Mouse (Mus musculus) common myeloid progenitor, adult 5-6 weeks (primary cell): ENCODE results near the gene Nap1l1. TPM values are rescaled to one million over a fixed set of nuclear protein-coding genes. Genes with fewer than 3 reads are reported as not detected.
"Not testable (repeated sequence)": the region's sequence is repeated elsewhere in the genome, so short reads cannot be mapped to it uniquely, and the experiment has no call there.

Source experiments
- ATAC-seq: replicated peaks from 2 replicates; pipeline ENCODE4 v1.8.0; 2016; ENCODE audit warnings: low read depth, mild to moderate bottlenecking, moderate TSS enrichment, inconsistent platforms; ENCODE audit not compliant: poor library complexity, severe bottlenecking
- total RNA-seq: library from RNA; stranded (forward); fragments of 200-1000, 187-1606 nt; gene quantifications from 2 replicates; pipeline ENCODE4 v1.2.3, GENCODE M21; 2017

Gene Nap1l1
- total RNA-seq, 1 experiment from 2014 or later = 1,033 TPM

- no peak for ATAC-seq
Observed at GRCm38 (mm10) chr10:111476989-111477510, 4.0 kb downstream of the Nap1l1 start.

DNA sequence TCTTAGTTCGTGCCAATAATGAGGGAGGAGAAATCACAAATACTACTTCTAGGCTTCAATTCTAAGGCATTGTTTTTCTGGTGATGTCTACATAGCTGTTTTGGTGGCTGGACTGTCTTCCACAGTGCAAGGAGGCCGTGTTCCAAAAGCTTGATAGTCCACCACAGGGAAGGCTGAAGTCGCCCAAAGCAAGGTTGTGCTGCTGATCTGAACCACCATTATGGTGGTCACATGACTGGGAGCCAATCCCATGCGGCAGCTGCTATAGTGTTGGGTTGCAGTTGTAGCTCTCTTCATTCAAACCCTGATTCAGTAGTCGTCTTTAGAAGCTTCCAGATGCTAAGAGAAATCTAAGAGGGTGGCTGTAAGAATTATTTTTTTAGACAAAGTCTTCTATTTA is 6.6 kb downstream of the Nap1l1 start:
- no peak for ATAC-seq

DNA sequence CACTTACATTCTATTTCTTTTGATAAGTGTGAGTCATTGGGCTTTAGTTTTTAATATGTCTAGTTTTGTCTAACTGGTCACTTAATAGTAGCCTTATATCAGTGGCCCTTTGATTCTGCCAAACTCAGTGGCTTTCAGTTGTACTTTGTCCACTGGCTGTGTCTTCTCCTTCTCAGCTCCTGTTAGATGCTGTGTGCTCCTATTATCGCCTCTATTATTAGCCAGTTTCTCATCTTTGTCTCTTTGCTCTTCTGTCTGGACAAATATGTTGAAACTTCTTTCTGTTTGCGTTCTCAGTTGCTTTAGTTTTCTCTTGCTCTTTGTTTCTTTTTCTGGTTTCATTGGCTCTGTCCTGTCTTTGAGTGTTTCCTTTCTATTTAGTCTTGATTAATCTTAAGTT is 9.6 kb downstream of the Nap1l1 start:
- ATAC-seq = no peak

- ATAC-seq = no peak
Observed at GRCm38 (mm10) chr10:111484079-111484478, 11.1 kb downstream of the Nap1l1 start.

DNA sequence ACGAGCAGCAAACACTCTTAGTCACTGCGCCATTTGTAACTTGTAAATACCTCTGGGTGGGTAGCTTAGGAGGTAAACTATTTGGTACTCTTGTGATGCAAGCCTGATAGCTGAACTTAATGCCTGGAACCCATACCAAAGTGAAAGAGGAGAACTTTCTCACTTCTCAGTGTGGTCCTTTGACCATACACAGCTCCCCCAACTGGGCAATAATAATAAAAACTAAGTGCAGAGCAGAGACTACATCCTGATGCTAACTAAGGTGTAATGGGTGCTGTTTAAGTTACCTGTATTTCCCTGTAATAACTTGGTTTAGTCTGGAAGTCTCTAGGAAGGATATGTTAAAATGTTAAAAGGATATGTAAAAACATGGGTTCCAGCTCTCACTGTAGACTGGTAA is 15.8 kb downstream of the Nap1l1 start:
- ATAC-seq = 0 out of 2 replicates have a peak, but pooled peaks have one; percentile 32

DNA sequence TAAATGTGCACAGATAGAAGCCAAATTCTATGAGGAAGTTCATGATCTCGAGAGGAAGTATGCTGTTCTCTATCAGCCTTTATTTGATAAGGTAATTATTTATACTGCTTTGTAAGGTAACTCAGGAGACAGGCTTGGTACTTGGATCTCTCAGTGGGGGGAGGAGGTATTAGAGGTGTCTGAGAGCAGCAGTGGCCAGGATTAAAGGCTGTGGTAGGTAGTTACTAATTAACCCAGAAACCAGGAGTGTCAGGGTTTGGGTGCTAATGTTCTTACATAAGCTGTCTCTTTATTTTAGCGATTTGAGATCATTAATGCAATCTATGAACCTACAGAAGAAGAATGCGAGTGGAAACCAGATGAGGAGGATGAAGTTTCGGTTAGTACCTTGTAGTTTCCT is 17.1 kb downstream of the Nap1l1 start:
- not testable (repeated sequence) for ATAC-seq

GRCm38 (mm10) chr10:111495888-111496287 is 22.9 kb downstream of the Nap1l1 start:
- no peak for ATAC-seq

GRCm38 (mm10) chr10:111499892-111500291 is 26.9 kb downstream of the Nap1l1 start:
- no peak for ATAC-seq

GRCm38 (mm10) chr10:111503071-111503470 is 30.0 kb downstream of the Nap1l1 start:
- no peak; the same call in 1 of the 2 replicates for ATAC-seq

DNA sequence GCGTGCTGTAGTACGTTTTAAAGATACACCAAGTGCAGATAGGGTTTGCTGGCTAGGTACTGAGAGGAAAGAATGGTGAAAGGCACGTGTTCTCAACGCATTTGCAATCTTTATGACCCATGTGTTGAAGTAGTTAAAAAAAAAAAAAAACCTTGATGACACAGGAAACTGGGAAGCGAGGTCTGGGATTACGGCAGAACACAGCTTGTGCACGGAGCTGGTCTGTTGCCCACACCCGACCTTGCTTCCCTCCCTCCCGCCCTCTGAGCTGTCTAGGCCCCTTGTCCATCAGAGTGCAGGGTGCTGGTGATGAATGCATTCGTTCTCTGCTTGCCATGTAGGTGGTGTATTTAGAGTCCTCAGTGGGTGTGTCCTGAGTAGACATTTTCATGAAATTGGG is 30.7 kb downstream of the Nap1l1 start:
- no peak for ATAC-seq

DNA sequence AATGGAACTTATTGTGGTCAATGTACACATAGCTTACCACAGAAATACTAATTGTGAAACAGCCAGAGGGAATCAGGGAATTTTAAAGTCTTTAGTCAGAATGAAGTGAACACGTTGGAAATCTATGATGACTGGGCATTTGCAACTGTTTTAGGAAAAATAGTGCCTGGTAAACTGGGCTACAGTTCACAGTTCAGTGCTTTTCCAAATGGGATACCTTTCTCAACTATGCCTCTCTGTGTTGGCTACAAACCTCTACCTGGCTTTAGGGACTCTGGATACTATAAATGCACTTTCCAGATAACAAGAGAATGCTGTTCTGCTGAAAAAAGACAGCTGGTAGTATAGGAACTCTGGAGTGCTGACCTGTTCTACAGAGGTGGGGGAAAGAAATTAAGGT is 31.6 kb downstream of the Nap1l1 start:
- ATAC-seq = no peak

DNA sequence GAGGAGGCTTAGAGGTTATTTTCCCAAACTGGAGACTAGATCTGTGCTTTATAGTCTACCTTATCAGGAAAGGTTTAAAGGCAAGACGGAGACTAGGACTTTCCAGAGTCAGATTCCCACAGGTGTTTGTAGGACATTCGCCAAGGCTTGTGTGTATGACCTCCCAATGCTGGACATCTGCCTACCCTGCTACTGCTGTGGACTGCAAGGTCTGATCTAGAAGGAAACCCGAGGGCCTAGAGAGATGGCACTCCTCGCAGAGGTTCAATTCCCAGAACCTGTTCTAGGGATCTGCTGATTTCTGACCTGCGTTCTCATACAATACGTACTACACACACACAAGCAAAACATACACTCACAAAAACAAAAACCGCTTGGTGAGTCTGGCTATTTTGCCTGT is 32.4 kb downstream of the Nap1l1 start:
- ATAC-seq = no peak

GRCm38 (mm10) chr10:111506101-111506925 is 33.3 kb downstream of the Nap1l1 start, which contains the start of gene Phlda1:
TSS of gene Phlda1 (plus strand) at chr10:111506286.
- peak; percentile 75 for ATAC-seq

- ATAC-seq = no peak
Observed at GRCm38 (mm10) chr10:111506926-111507459, 34.0 kb downstream of the Nap1l1 start.

DNA sequence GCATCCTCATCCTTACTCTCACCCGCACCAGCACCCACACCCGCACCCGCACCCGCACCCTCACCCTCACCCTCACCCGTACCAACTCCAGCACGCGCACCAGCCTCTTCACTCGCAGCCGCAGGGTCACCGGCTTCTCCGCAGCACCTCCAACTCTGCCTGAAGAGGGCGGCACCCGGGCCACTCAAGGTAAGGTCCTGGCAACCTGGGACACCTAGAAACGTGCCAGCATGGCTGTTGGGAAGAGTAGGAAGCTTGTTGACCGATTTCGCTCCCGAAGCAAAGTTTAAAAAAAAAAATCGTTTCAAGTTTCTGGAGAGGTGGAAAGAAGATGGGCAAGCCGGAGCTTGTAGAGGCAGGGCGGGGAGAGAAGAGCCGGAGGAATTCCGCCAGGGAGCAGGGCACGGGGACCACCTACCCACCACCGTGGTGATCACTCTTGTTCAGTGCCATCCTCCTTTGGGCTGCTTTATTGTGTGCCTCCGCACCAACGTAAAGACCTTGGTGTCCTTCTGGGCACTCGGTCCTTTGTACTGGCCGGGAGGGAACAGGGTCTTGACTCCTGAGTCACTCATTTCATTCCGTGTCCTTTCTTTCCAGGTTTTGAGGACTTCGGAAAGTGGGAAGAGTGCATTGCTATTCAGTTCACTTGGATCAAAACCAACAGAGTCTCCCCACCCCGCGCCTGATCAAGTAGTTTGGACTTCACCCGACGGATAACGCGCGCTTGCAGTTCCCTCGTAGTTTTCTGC is 34.6 kb downstream of the Nap1l1 start:
- ATAC-seq = peak; percentile 46

- ATAC-seq = no peak
Observed at GRCm38 (mm10) chr10:111508324-111509080, 35.5 kb downstream of the Nap1l1 start.

- no peak for ATAC-seq
Observed at GRCm38 (mm10) chr10:111509103-111509784, 36.2 kb downstream of the Nap1l1 start.

- ATAC-seq = no peak
Observed at GRCm38 (mm10) chr10:111509981-111510380, 37.0 kb downstream of the Nap1l1 start.

DNA sequence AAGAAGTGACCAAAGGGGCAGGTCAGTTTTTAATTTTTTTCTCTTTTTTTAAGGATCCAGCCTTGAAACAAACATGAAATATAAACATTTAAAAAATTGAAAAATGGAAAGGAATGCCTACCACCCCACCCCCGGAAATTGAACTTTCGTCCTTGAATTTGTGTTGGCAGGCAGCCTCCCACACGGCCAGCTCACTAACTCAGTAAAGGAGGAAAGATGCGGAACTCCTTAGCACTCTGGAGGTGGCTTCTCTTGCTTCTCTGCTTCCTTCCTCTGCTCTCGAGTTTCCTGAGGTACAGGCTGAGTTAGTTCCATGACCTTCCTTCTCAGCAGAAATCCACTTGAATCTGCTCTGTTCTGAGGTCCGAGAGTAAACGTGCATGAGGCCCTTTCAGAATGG is 37.8 kb downstream of the Nap1l1 start:
- ATAC-seq = no peak
